Mouse (Mus musculus): ENCODE data around the gene Olfr92.

Gene Olfr92

GRCm38 (mm10) chr17:37062101-37062641 lies 57.7 kb downstream of the Olfr92 start:
- DNase-seq: no peak

- DNase-seq: no peak
These were observed 58.5 kb downstream of the Olfr92 start for GRCm38 (mm10) chr17:37061435-37061834.
